Mouse (Mus musculus) forebrain, embryonic 16.5 days (tissue): ENCODE results near the gene Hes5. TPM values are rescaled to one million over a fixed set of nuclear protein-coding genes. Genes with fewer than 3 reads are reported as not detected.

Experiments used
- ATAC-seq: fragments of 200-750 bp; cut with Nextera tagmentation; 2 replicates; pipeline ENCODE4 v1.8.0; 2017; ENCODE audit warnings: mild to moderate bottlenecking, moderate library complexity
- H3K27ac ChIP-seq: fragments of 300-500 bp; sonication (generic); 2 replicates; pipeline ENCODE4 v1.5.1; 2014; ENCODE audit warnings: low read length, control low read depth
- H3K27me3 ChIP-seq: fragments of 300-500 bp; sonication (generic); replicated peaks from 2 replicates; pipeline ENCODE4 v1.6.1; 2014; ENCODE audit warnings: low read length; ENCODE audit not compliant: control insufficient read depth, insufficient read depth
- H3K36me3 ChIP-seq: fragments of 300-500 bp; sonication (generic); 2 replicates; pipeline ENCODE4 v1.6.1; 2014; ENCODE audit not compliant: control insufficient read depth, insufficient read depth
- H3K4me1 ChIP-seq: fragments of 300-500 bp; sonication (generic); replicated peaks from 2 replicates; pipeline ENCODE4 v1.6.1; 2014; ENCODE audit warnings: low read length; ENCODE audit not compliant: control insufficient read depth, insufficient read depth
- H3K4me2 ChIP-seq: fragments of 300-500 bp; sonication (generic); 2 replicates; pipeline ENCODE4 v1.6.1; 2014; ENCODE audit warnings: mild to moderate bottlenecking, low read length, control low read depth
- H3K4me3 ChIP-seq: fragments of 300-500 bp; sonication (generic); replicated peaks from 2 replicates; pipeline ENCODE4 v1.5.1; 2014; ENCODE audit warnings: mild to moderate bottlenecking, low read length, control low read depth
- H3K9ac ChIP-seq: fragments of 300-500 bp; sonication (generic); replicated peaks from 2 replicates; pipeline ENCODE4 v1.6.1; 2014; ENCODE audit warnings: low read depth, low read length, control low read depth
- H3K9me3 ChIP-seq: fragments of 300-500 bp; sonication (generic); 2 replicates; pipeline ENCODE4 v1.6.1; 2016; ENCODE audit warnings: low read length; ENCODE audit not compliant: control insufficient read depth
- WGBS: fragments of 180-500 bp; shearing (Covaris S2); extraction: QIAGEN DNeasy Blood & Tissue Kit; methylation state at CpG from one replicate; pipeline ENCODE4 v1.1.7; 2014; 5-methylcytosine and 5-hydroxymethylcytosine counted together
- polyA plus RNA-seq: library from polyadenylated mRNA; unstranded; fragments of >200 nt; fragmentation: Nextera tagmentation; extraction: Ambion mirVana; gene quantifications from 2 replicates; pipeline ENCODE4 v1.2.1, GENCODE M21; 2015

Hes5 gene
- polyA plus RNA-seq, 1 experiment from 2014 or later, result 91.4 TPM

- peak overlapping the region; percentile 77 for H3K27ac ChIP-seq
- peak; percentile 12 for ATAC-seq
These were observed 11.7 kb upstream of the Hes5 start for GRCm38 (mm10) chr4:154948940-154949588.

DNA sequence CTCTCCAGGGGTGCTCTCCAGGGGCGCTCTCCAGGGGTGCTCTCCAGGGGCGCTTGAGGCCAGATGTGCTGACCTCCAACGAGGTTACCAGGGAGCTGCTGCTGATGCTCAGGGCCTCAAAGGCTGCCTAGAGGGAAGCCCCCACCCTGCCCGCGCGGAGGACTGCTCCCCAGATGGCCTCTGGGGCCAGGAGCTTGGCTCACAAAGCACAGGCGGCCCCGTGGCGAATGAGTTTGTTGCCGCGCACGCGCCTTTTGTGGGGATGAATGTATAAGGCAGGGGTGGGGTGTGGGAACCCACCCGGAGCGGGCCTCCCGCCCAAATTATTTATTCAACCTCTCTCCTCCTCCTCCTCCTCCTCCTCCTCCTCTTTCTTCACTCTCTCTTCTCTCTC, 11.1 kb upstream of the Hes5 start:
- Histone ChIP-seq H3K4me1 (peaks cover 38% of the 10 kb centered on the region), H3K4me3 (0 out of 2 replicates have a peak overlapping the region, but pooled peaks have one; percentile 5), H3K9ac (no peak overlapping the region), H3K27ac (peak overlapping the region; percentile 77; the same call in 1 of the 2 replicates), H3K4me2 (peak overlapping the region; percentile 12; the same call in 1 of the 2 replicates), H3K27me3 (no peaks in the 10 kb centered on the region), H3K36me3 (no peaks in the 10 kb centered on the region), H3K9me3 (no peaks in the 10 kb centered on the region)
- ATAC-seq, result no peak
- 2% methylated on average over 15 of the region's 16 CpGs for WGBS

More at GRCm38 (mm10) chr4:154948940-154949588, 11.7 kb upstream of the Hes5 start:
- Histone ChIP-seq H3K9me3 (no peaks in the 10 kb centered on the region), H3K27me3 (no peaks in the 10 kb centered on the region), H3K4me3 (no peak overlapping the region), H3K4me2 (peak overlapping the region; percentile 12; the same call in 1 of the 2 replicates), H3K4me1 (peaks cover 38% of the 10 kb centered on the region), H3K36me3 (no peaks in the 10 kb centered on the region), H3K9ac (no peak overlapping the region)
- WGBS, result 23% methylated on average over 6 of the region's 6 CpGs

DNA sequence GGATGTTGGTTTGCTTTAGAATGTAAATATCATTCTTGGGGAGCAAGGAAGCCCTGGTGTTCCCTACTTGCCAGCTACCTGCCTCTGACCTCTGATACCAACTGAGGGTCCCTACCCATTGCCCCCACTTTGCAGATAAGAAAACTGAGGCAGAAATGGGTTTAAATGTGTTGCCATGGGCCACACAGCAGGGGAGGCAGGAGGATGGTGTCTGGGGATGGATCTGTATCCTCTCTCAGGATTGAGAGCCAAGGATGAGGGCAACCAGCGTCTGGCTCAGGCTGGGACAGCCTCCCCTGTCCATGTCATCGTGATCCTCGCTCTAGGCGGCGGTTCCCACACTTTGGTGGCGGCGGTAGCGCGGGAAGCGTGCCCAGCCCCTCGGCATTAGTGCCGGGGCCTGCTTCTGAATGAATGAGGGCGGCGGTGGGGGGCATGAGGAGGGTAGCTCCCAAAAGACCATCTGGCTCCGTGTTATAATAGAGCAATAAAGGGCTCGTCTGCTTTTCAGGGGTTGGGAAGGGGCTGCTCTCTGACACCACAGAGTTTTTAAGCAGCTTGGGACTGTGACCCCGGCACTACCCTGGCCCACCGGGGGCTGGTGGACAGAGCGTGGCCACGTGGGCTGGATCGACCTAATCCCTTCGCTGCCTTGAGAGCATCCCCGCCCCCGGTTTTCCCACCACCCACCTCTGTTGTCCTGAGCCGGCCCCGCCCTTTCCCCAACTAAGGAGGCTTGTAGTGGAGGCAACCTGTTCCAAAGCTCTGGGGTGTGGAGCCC, 8.1 kb upstream of the Hes5 start:
- H3K4me2 ChIP-seq, result peak overlapping the region; percentile 33; the same call in 1 of the 2 replicates
- no peak overlapping the region for H3K27ac ChIP-seq
- H3K27me3 ChIP-seq, result no peaks in the 10 kb centered on the region
- H3K9ac ChIP-seq, result no peak overlapping the region; the same call in 1 of the 2 replicates
- no peaks in the 10 kb centered on the region for H3K36me3 ChIP-seq
- under 1% methylated on average over 26 of the region's 26 CpGs for WGBS
- H3K4me3 ChIP-seq, result no peak overlapping the region
- peak; percentile 34 for ATAC-seq
- H3K9me3 ChIP-seq, result no peaks in the 10 kb centered on the region
- H3K4me1 ChIP-seq, result peaks cover 38% of the 10 kb centered on the region

GRCm38 (mm10) chr4:154956604-154957003, 4.1 kb upstream of the Hes5 start:
- no peaks in the 10 kb centered on the region for H3K36me3 ChIP-seq
- H3K4me2 ChIP-seq, result no peak overlapping the region
- peaks cover 55% of the 10 kb centered on the region for H3K4me1 ChIP-seq
- H3K27ac ChIP-seq, result no peak overlapping the region
- 44% methylated on average over 9 of the region's 9 CpGs for WGBS
- H3K4me3 ChIP-seq, result no peak overlapping the region
- no peaks in the 10 kb centered on the region for H3K9me3 ChIP-seq
- ATAC-seq, result no peak
- no peaks in the 10 kb centered on the region for H3K27me3 ChIP-seq
- H3K9ac ChIP-seq, result no peak overlapping the region

DNA sequence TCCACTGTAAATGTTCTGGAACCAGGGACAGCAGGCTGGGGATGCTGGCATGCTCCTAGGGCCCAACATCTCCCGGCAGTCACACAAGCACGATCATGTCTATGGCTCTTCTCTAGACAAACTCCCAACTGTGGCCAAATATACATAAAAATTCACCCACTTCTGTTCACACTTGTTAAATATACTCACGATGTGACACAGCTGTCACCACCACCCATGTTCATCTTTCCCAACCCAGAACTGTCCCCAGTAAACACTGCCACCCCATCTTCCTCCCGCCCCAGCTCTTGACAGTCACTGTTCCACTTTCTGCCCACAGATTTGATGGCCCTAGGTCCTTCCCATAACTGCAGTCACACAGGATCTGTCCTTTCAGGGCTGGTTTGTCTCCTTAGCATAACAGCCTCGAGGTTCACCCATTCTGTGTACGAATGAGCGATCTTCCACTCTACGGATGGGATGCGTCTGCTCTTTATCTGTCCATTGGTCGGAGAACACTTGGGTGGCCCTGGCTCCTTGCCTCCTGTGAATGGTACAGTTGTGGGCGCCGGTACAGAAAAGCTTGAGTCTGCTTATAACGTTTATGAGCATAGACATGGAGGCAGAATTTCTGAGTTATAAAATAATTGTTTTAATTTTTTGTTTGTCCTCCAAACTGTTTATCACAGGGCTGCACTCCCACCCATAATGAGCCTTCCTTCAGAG, 3.3 kb upstream of the Hes5 start:
- 29% methylated on average over 13 of the region's 13 CpGs for WGBS
- no peak for ATAC-seq
- H3K9ac ChIP-seq, result no peak overlapping the region

GRCm38 (mm10) chr4:154958171-154958570, 2.6 kb upstream of the Hes5 start:
- peak; percentile 66 for ATAC-seq
- peaks cover 61% of the 10 kb centered on the region for H3K4me1 ChIP-seq
- WGBS, result 1% methylated on average over 15 of the region's 15 CpGs
- H3K4me2 ChIP-seq, result peak overlapping the region; percentile 40
- no peaks in the 10 kb centered on the region for H3K9me3 ChIP-seq
- no peaks in the 10 kb centered on the region for H3K27me3 ChIP-seq
- no peaks in the 10 kb centered on the region for H3K36me3 ChIP-seq
- H3K4me3 ChIP-seq, result peak overlapping the region; percentile 2; the same call in 1 of the 2 replicates
- H3K9ac ChIP-seq, result 0 out of 2 replicates have a peak overlapping the region, but pooled peaks have one; percentile 24
- peak overlapping the region; percentile 34 for H3K27ac ChIP-seq

More for the DNA sequence above, 3.3 kb upstream of the Hes5 start:
- Histone ChIP-seq H3K27ac (no peak overlapping the region), H3K4me1 (peaks cover 61% of the 10 kb centered on the region), H3K4me3 (no peak overlapping the region), H3K36me3 (no peaks in the 10 kb centered on the region), H3K27me3 (no peaks in the 10 kb centered on the region), H3K9me3 (no peaks in the 10 kb centered on the region), H3K4me2 (peak overlapping the region; percentile 40; the same call in 1 of the 2 replicates)

DNA sequence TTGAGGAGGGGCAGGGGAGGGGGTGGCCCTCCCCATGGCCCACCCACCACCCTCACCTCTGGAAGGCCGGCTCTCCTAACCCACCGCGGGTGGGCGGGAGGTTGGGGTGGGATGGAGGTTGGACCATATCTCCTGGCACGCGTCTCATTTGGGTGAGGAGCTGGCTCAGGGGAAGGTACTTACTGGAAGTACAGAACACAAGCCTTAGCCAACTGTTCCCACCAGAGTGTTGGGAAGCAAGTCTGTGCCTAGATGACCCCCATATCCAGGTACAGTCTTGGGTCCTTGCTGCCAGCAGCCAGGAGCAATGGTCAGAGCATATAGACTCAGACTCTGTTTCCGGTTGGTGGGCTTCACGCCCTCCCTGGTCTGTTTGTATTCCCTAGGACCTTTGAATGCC, 2.1 kb upstream of the Hes5 start:
- ATAC-seq, result peak; percentile 11; the same call in 1 of the 2 replicates
- Histone ChIP-seq H3K4me2 (peak overlapping the region; percentile 40), H3K9me3 (no peaks in the 10 kb centered on the region), H3K27me3 (no peaks in the 10 kb centered on the region), H3K4me3 (no peak overlapping the region), H3K36me3 (no peaks in the 10 kb centered on the region), H3K27ac (peak overlapping the region; percentile 34), H3K9ac (no peak overlapping the region), H3K4me1 (peaks cover 61% of the 10 kb centered on the region)
- 2% methylated on average over 8 of the region's 8 CpGs for WGBS

- Histone ChIP-seq H3K4me3 (peak overlapping the region; percentile 84), H3K36me3 (no peaks in the 10 kb centered on the region), H3K4me2 (peak overlapping the region; percentile 89), H3K27ac (peak overlapping the region; percentile 96; the same call in 1 of the 2 replicates), H3K9me3 (no peaks in the 10 kb centered on the region), H3K27me3 (no peaks in the 10 kb centered on the region), H3K9ac (peak overlapping the region; percentile 79), H3K4me1 (peaks cover 67% of the 10 kb centered on the region)
- WGBS, result 4% methylated on average over 20 of the region's 20 CpGs
- no peak; the same call in 1 of the 2 replicates for ATAC-seq
These were observed 568 bp upstream of the Hes5 start for GRCm38 (mm10) chr4:154960021-154960689.
